Mouse (Mus musculus): ENCODE results near the gene Gm21885. TPM values are rescaled to one million over a fixed set of nuclear protein-coding genes. Genes with fewer than 3 reads are reported as not detected.

The Gm21885 gene
- polyA plus RNA-seq, 1 experiment from 2014 or later: not detected

GRCm38 (mm10) chr11:94320969-94321930 is 39.6 kb downstream of the Gm21885 start:
- H3K27me3 ChIP-seq: no peaks in the 10 kb centered on the region
- peaks cover 27% of the 10 kb centered on the region for H3K4me1 ChIP-seq
- H3K9ac ChIP-seq: peak overlapping the region; percentile 97
- H3K9me3 ChIP-seq (replicated peaks): no peaks in the 10 kb centered on the region
- H3K27ac ChIP-seq (replicated peaks): peak overlapping the region; percentile 96
- peak; percentile 71 for ATAC-seq (ENCODE audit: insufficient number of reproducible peaks, low FRiP score, low TSS enrichment, low read depth)
- H3K36me3 ChIP-seq: no peaks in the 10 kb centered on the region
- peak overlapping the region; percentile 60 for H3K4me2 ChIP-seq (replicated peaks)
- peak overlapping the region; percentile 89 for H3K4me3 ChIP-seq (replicated peaks)
- WGBS: 1% methylated on average over 67 of the region's 67 CpGs

GRCm38 (mm10) chr11:94321931-94322400 is 40.3 kb downstream of the Gm21885 start, which contains the start of gene Luc7l3:
Gene Luc7l3 (minus strand): TSS chr11:94321988.
- Histone ChIP-seq H3K9ac (peak within 1 kb of the TSS; percentile 97), H3K4me3 (replicated peaks) (peak within 1 kb of the TSS; percentile 89), H3K9me3 (replicated peaks) (no peaks in the 10 kb centered on the region), H3K27me3 (no peaks in the 10 kb centered on the region), H3K4me2 (replicated peaks) (peak within 1 kb of the TSS; percentile 60), H3K27ac (replicated peaks) (peak within 1 kb of the TSS; percentile 96), H3K36me3 (no peaks in the 10 kb centered on the region), H3K4me1 (peaks cover 25% of the 10 kb centered on the region)
- under 1% methylated on average over 36 of the region's 36 CpGs for WGBS
- peak; percentile 97 for ATAC-seq (ENCODE audit: insufficient number of reproducible peaks, low FRiP score, low TSS enrichment, low read depth)

- peak overlapping the region; percentile 89 for H3K4me3 ChIP-seq (replicated peaks)
- H3K9me3 ChIP-seq (replicated peaks): no peaks in the 10 kb centered on the region
- no peaks in the 10 kb centered on the region for H3K27me3 ChIP-seq
- peaks cover 25% of the 10 kb centered on the region for H3K4me1 ChIP-seq
- peak overlapping the region; percentile 60 for H3K4me2 ChIP-seq (replicated peaks)
- H3K9ac ChIP-seq: peak overlapping the region; percentile 97
- no peaks in the 10 kb centered on the region for H3K36me3 ChIP-seq
- peak overlapping the region; percentile 96 for H3K27ac ChIP-seq (replicated peaks)
- no peak for ATAC-seq (ENCODE audit: insufficient number of reproducible peaks, low FRiP score, low TSS enrichment, low read depth)
- WGBS: 35% methylated on average over 5 of the region's 5 CpGs
Observed at GRCm38 (mm10) chr11:94322636-94323035, 41.0 kb downstream of the Gm21885 start.

GRCm38 (mm10) chr11:94323271-94323925 is 41.7 kb downstream of the Gm21885 start:
- H3K4me1 ChIP-seq: peaks cover 23% of the 10 kb centered on the region
- H3K27ac ChIP-seq (replicated peaks): no peak overlapping the region
- 66% methylated on average over 5 of the region's 5 CpGs for WGBS
- H3K27me3 ChIP-seq: no peaks in the 10 kb centered on the region
- no peaks in the 10 kb centered on the region for H3K36me3 ChIP-seq
- no peak overlapping the region for H3K4me2 ChIP-seq (replicated peaks)
- no peak overlapping the region for H3K9ac ChIP-seq
- no peak for ATAC-seq (ENCODE audit: insufficient number of reproducible peaks, low FRiP score, low TSS enrichment, low read depth)
- no peaks in the 10 kb centered on the region for H3K9me3 ChIP-seq (replicated peaks)
- H3K4me3 ChIP-seq (replicated peaks): no peak overlapping the region

- no peaks in the 10 kb centered on the region for H3K9me3 ChIP-seq (replicated peaks)
- H3K27me3 ChIP-seq: no peaks in the 10 kb centered on the region
- H3K36me3 ChIP-seq: no peaks in the 10 kb centered on the region
- no peak overlapping the region for H3K27ac ChIP-seq (replicated peaks)
- H3K4me2 ChIP-seq (replicated peaks): no peak overlapping the region
- no peak for ATAC-seq (ENCODE audit: insufficient number of reproducible peaks, low FRiP score, low TSS enrichment, low read depth)
- WGBS: 83% methylated on average over 5 of the region's 5 CpGs
- H3K9ac ChIP-seq: no peak overlapping the region
- peaks cover 29% of the 10 kb centered on the region for H3K4me1 ChIP-seq
- H3K4me3 ChIP-seq (replicated peaks): no peak overlapping the region
Observed at GRCm38 (mm10) chr11:94324618-94325017, 42.9 kb downstream of the Gm21885 start.

- Histone ChIP-seq H3K9me3 (replicated peaks) (no peaks in the 10 kb centered on the region), H3K4me3 (replicated peaks) (peak overlapping the region; percentile 71), H3K36me3 (no peaks in the 10 kb centered on the region), H3K9ac (no peak overlapping the region), H3K4me2 (replicated peaks) (peak overlapping the region; percentile 73), H3K27me3 (no peaks in the 10 kb centered on the region), H3K27ac (replicated peaks) (peak overlapping the region; percentile 98), H3K4me1 (peaks cover 33% of the 10 kb centered on the region)
- WGBS: 5% methylated on average over 10 of the region's 10 CpGs
- ATAC-seq (ENCODE audit: insufficient number of reproducible peaks, low FRiP score, low TSS enrichment, low read depth): peak; percentile 51; the same call in 1 of the 2 replicates
Observed at GRCm38 (mm10) chr11:94326961-94327411, 45.3 kb downstream of the Gm21885 start.

GRCm38 (mm10) chr11:94327693-94328643 is 46.3 kb downstream of the Gm21885 start, which contains the start of gene Ankrd40:
Gene Ankrd40 (plus strand): TSS chr11:94328001.
- peak; percentile 90 for ATAC-seq (ENCODE audit: insufficient number of reproducible peaks, low FRiP score, low TSS enrichment, low read depth)
- peaks cover 26% of the 10 kb centered on the region for H3K4me1 ChIP-seq

GRCm38 (mm10) chr11:94328644-94329025 is 47.0 kb downstream of the Gm21885 start:
- Histone ChIP-seq H3K4me3 (replicated peaks) (peak overlapping the region; percentile 71), H3K27ac (replicated peaks) (peak overlapping the region; percentile 98), H3K4me1 (peaks cover 26% of the 10 kb centered on the region), H3K36me3 (no peaks in the 10 kb centered on the region), H3K9ac (peak overlapping the region; percentile 90), H3K4me2 (replicated peaks) (peak overlapping the region; percentile 73), H3K9me3 (replicated peaks) (no peaks in the 10 kb centered on the region), H3K27me3 (no peaks in the 10 kb centered on the region)
- WGBS: 2% methylated on average over 10 of the region's 10 CpGs
- no peak for ATAC-seq (ENCODE audit: insufficient number of reproducible peaks, low FRiP score, low TSS enrichment, low read depth)

More at GRCm38 (mm10) chr11:94327693-94328643, 46.3 kb downstream of the Gm21885 start, which contains the start of gene Ankrd40:
- Histone ChIP-seq H3K4me3 (replicated peaks) (peak within 1 kb of the TSS; percentile 71), H3K9me3 (replicated peaks) (no peaks in the 10 kb centered on the region), H3K27me3 (no peaks in the 10 kb centered on the region), H3K36me3 (no peaks in the 10 kb centered on the region), H3K9ac (peak within 1 kb of the TSS; percentile 90), H3K27ac (replicated peaks) (peak within 1 kb of the TSS; percentile 98), H3K4me2 (replicated peaks) (peak within 1 kb of the TSS; percentile 73)
- 1% methylated on average over 70 of the region's 78 CpGs for WGBS

- H3K4me2 ChIP-seq (replicated peaks): peak overlapping the region; percentile 73; the same call in 1 of the 2 replicates
- H3K27ac ChIP-seq (replicated peaks): peak overlapping the region; percentile 98; the same call in 1 of the 2 replicates
- no peaks in the 10 kb centered on the region for H3K27me3 ChIP-seq
- no peak for ATAC-seq (ENCODE audit: insufficient number of reproducible peaks, low FRiP score, low TSS enrichment, low read depth)
- no peaks in the 10 kb centered on the region for H3K9me3 ChIP-seq (replicated peaks)
- WGBS: 48% methylated on average over 4 of the region's 4 CpGs
- H3K9ac ChIP-seq: no peak overlapping the region
- H3K36me3 ChIP-seq: peaks cover 2% of the 10 kb centered on the region
- H3K4me3 ChIP-seq (replicated peaks): peak overlapping the region; percentile 71; the same call in 1 of the 2 replicates
- H3K4me1 ChIP-seq: peaks cover 26% of the 10 kb centered on the region
Observed at GRCm38 (mm10) chr11:94329270-94329891, 47.7 kb downstream of the Gm21885 start.

- no peak overlapping the region for H3K4me2 ChIP-seq (replicated peaks)
- no peak overlapping the region for H3K27ac ChIP-seq (replicated peaks)
- H3K9ac ChIP-seq: no peak overlapping the region
- 82% methylated on average over 3 of the region's 3 CpGs for WGBS
- no peaks in the 10 kb centered on the region for H3K9me3 ChIP-seq (replicated peaks)
- ATAC-seq (ENCODE audit: insufficient number of reproducible peaks, low FRiP score, low TSS enrichment, low read depth): no peak
- no peaks in the 10 kb centered on the region for H3K27me3 ChIP-seq
- peaks cover 26% of the 10 kb centered on the region for H3K4me1 ChIP-seq
- H3K36me3 ChIP-seq: peaks cover 8% of the 10 kb centered on the region
- no peak overlapping the region for H3K4me3 ChIP-seq (replicated peaks)
Observed at GRCm38 (mm10) chr11:94330211-94330610, 48.5 kb downstream of the Gm21885 start.

All from embryonic facial prominence, embryonic 15.5 days (tissue).